In the genomic region with DNA sequence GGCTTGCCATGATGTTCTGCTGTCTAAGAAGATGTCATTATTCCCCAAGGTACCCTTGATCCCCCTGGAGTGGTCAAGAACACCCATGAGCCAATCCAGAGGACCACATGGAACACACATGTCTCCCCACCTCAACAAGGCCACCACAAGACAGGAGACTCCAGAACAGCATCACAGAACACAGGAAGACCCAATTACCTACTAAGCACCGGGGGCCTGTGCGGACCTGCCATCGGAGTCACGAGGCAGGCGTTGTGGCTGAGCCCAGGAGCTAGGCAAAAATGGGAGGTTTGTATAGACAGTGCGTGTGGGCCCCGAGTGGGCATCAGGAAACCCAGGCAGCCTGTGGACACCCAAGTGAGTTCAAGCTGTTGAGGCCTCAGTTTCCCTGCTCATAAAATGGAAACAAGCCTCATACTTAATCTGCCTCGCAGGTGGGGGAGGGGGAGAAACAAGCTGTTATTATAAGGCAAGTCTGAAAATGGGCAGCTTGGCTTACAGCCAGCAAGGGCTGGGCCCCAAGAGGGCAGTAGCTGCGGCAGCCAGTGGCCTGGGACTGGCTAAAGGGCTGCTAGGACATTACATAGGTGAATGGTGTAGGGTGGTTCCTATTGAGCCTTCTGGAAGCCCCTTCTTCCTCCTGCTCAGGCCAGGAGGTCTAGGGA, we compare ENCODE assay signal across 9 mouse cellular contexts. TPM values are rescaled to one million over a fixed set of nuclear protein-coding genes. Genes with fewer than 3 reads are reported as not detected.
DNase-seq lines count a peak whose midpoint lies in the region; ATAC-seq and TF ChIP-seq lines count a peak whose summit lies in the region.
"Had no signal": no experiment of that assay in that cellular context is flagged by ENCODE, and none has a peak within 500 bp of the region (broad histone marks: within the 10 kb centered on the region; RNA-seq: fewer than 3 reads in every experiment).

No protein-coding gene starts in this region.

- no peaks in the 10 kb centered on the region for H3K36me3 ChIP-seq in hindbrain, embryonic 13.5 days
- H3K36me3 ChIP-seq in hindbrain, embryonic 10.5 days, result no peaks in the 10 kb centered on the region
- H3K36me3 ChIP-seq in CH12.LX (replicated peaks in 1 of 2; ENCODE audit: control insufficient read depth in 1 of 2, insufficient read depth in 1 of 2, low read length in 1 of 2), result peaks cover 3 to 15% of the 10 kb centered on the region in 2 experiments
- no peaks in the 10 kb centered on the region for H3K36me3 ChIP-seq in limb, embryonic 12.5 days

- ATAC-seq in hindbrain, embryonic 13.5 days (ENCODE audit: low FRiP score), result no peak
- no peak for ATAC-seq in limb, embryonic 12.5 days (ENCODE audit: insufficient number of reproducible peaks, insufficient read depth, low FRiP score, low TSS enrichment, low read depth)

- peak overlapping the region; percentile 91 for H3K9ac ChIP-seq in hindbrain, embryonic 13.5 days
- peak overlapping the region; percentile 94 for H3K9ac ChIP-seq in CH12.LX (ENCODE audit: insufficient read depth, low read depth)
- H3K9ac ChIP-seq in limb, embryonic 12.5 days (replicated peaks), result no peak overlapping the region

- H3K9me3 ChIP-seq in hindbrain, embryonic 13.5 days, result no peaks in the 10 kb centered on the region
- H3K9me3 ChIP-seq in hindbrain, embryonic 10.5 days, result no peaks in the 10 kb centered on the region
- no peaks in the 10 kb centered on the region for H3K9me3 ChIP-seq in CH12.LX (replicated peaks; ENCODE audit: low read length)
- H3K9me3 ChIP-seq in limb, embryonic 12.5 days, result no peaks in the 10 kb centered on the region

- H3K27me3 ChIP-seq in hindbrain, embryonic 13.5 days, result peaks cover 54% of the 10 kb centered on the region
- H3K27me3 ChIP-seq in hindbrain, embryonic 10.5 days (ENCODE audit: insufficient read depth, poor library complexity, severe bottlenecking), result peaks cover 63% of the 10 kb centered on the region
- no peaks in the 10 kb centered on the region for H3K27me3 ChIP-seq in CH12.LX (replicated peaks)
- peaks cover 57% of the 10 kb centered on the region for H3K27me3 ChIP-seq in limb, embryonic 12.5 days

- TF ChIP-seq POLR2A in CH12.LX (IDR thresholded peaks at IDR 0.05; ENCODE audit: low read depth, low read length), result peak; percentile 8; the same call in 1 of the 2 replicates

- TF ChIP-seq RAD21 in CH12.LX (IDR thresholded peaks at IDR 0.05; ENCODE audit: low read depth, low read length), result no peak

- dilution Hi-C loops in CH12.LX (cut with MboI; ENCODE audit: extremely low pct_ligation_motif_present, extremely low pct_unique_long_range_greater_than_20kb, low sequenced_read_pairs), result no loop called here

- WGBS in hindbrain, embryonic 13.5 days, result 84% methylated on average over 9 of the region's 9 CpGs
- 82% methylated on average over 9 of the region's 9 CpGs for WGBS in hindbrain, embryonic 10.5 days
- 73% methylated on average over 9 of the region's 9 CpGs for WGBS in limb, embryonic 12.5 days

- peaks cover 33% of the 10 kb centered on the region for H3K4me1 ChIP-seq in hindbrain, embryonic 13.5 days (replicated peaks)
- peaks cover 18% of the 10 kb centered on the region for H3K4me1 ChIP-seq in hindbrain, embryonic 10.5 days (replicated peaks)
- H3K4me1 ChIP-seq in CH12.LX (ENCODE audit: control insufficient read depth in 1 of 2, insufficient read depth in 2 of 2), result peaks cover 27 to 61% of the 10 kb centered on the region in 2 experiments
- peaks cover 16% of the 10 kb centered on the region for H3K4me1 ChIP-seq in limb, embryonic 12.5 days (replicated peaks)

- no peak for DNase-seq in hindbrain, embryonic 10.5 days (ENCODE audit: low spot score)
- no peak for DNase-seq in CH12.LX (ENCODE audit: extremely low read depth)
- DNase-seq in cerebellum, postnatal 25 days, result peak; percentile 59 to 70
- DNase-seq in T-cell, adult 2 months (ENCODE audit: low spot score), result no peak
- no peak for DNase-seq in B cell, adult 2 months
- no peak for DNase-seq in Muller cell, postnatal 12 days (ENCODE audit: inconsistent ontology term)

- TF ChIP-seq CTCF in CH12.LX (conservative IDR thresholded peaks at IDR 0.05 in 1 of 2, IDR thresholded peaks at IDR 0.05 in 1 of 2; ENCODE audit: low read depth in 2 of 2, low read length in 2 of 2), result no peak

- in situ Hi-C loops in CH12.LX (cut with MboI; ENCODE audit: low pct_ligation_motif_present, low pct_unique_long_range_greater_than_20kb, low sequenced_read_pairs), result no loop called here

- TF ChIP-seq EP300 in CH12.LX (IDR thresholded peaks at IDR 0.05; ENCODE audit: low read length), result peak; percentile 39; the same call in 1 of the 2 replicates

- no peak overlapping the region for H3K27ac ChIP-seq in hindbrain, embryonic 13.5 days
- H3K27ac ChIP-seq in hindbrain, embryonic 10.5 days, result no peak overlapping the region
- H3K27ac ChIP-seq in CH12.LX (ENCODE audit: insufficient read depth, low read depth), result peak overlapping the region; percentile 75
- H3K27ac ChIP-seq in limb, embryonic 12.5 days, result no peak overlapping the region

- peaks cover 60% of the 10 kb centered on the region for H3K79me2 ChIP-seq in CH12.LX (replicated peaks; ENCODE audit: control insufficient read depth, extremely low read depth, insufficient read depth, poor library complexity, severe bottlenecking)

- H3K4me3 ChIP-seq in hindbrain, embryonic 13.5 days, result peak overlapping the region; percentile 75
- no peak overlapping the region for H3K4me3 ChIP-seq in hindbrain, embryonic 10.5 days
- H3K4me3 ChIP-seq in CH12.LX (replicated peaks in 1 of 3; ENCODE audit: low read depth in 2 of 3, low read length in 2 of 3, poor library complexity in 1 of 3), result peak overlapping the region; percentile 68 to 97 (median 78)
- H3K4me3 ChIP-seq in limb, embryonic 12.5 days (replicated peaks), result no peak overlapping the region

- H3K4me2 ChIP-seq in hindbrain, embryonic 13.5 days, result peak overlapping the region; percentile 81
- peak overlapping the region; percentile 76 for H3K4me2 ChIP-seq in CH12.LX (ENCODE audit: insufficient read depth, low read depth, poor library complexity, severe bottlenecking)
- 0 out of 2 replicates have a peak overlapping the region, but pooled peaks have one; percentile 17 for H3K4me2 ChIP-seq in limb, embryonic 12.5 days

TF ChIP-seq in CH12.LX, 34 proteins besides CTCF, POLR2A, EP300 and RAD21 (continues in another document):
- TF ChIP-seq SMC3 (IDR thresholded peaks at IDR 0.05; ENCODE audit: low read depth, low read length), result no peak
- 0 out of 2 replicates have a peak, but pooled peaks have one; percentile 28 for TF ChIP-seq ZMIZ1 (IDR thresholded peaks at IDR 0.05; ENCODE audit: low read depth, low read length)
- TF ChIP-seq ETS1 (conservative IDR thresholded peaks at IDR 0.05; ENCODE audit: low read depth, low read length), result peak; percentile 35; the same call in 1 of the 2 replicates
- TF ChIP-seq IRF4 (IDR thresholded peaks at IDR 0.05; ENCODE audit: low read depth, low read length), result peak; percentile 21
- TF ChIP-seq MEF2A (IDR thresholded peaks at IDR 0.05; ENCODE audit: borderline replicate concordance, low read depth, low read length), result peak; percentile 43; the same call in 1 of the 2 replicates
- TF ChIP-seq TBP (conservative IDR thresholded peaks at IDR 0.05; ENCODE audit: low read depth, low read length), result 0 out of 2 replicates have a peak, but pooled peaks have one; percentile 22
- no peak for TF ChIP-seq GABPA (IDR thresholded peaks at IDR 0.05; ENCODE audit: insufficient replicate concordance, low read depth, low read length)
- TF ChIP-seq MYC (IDR thresholded peaks at IDR 0.05; ENCODE audit: low read depth, low read length), result peak; percentile 83
- peak; percentile 74; the same call in 1 of the 2 replicates for TF ChIP-seq UBTF (IDR thresholded peaks at IDR 0.05; ENCODE audit: low read depth, low read length)
- no peak for TF ChIP-seq USF2 (conservative IDR thresholded peaks at IDR 0.05; ENCODE audit: low read depth, low read length)
- peak; percentile 68 for TF ChIP-seq BHLHE40 (IDR thresholded peaks at IDR 0.05; ENCODE audit: low read depth, low read length)
- peak; percentile 57 for TF ChIP-seq MAX (IDR thresholded peaks at IDR 0.05; ENCODE audit: low read length)
- TF ChIP-seq MXI1 (IDR thresholded peaks at IDR 0.05; ENCODE audit: low read depth, low read length), result peak; percentile 72; the same call in 1 of the 2 replicates
- TF ChIP-seq E2F4 (IDR thresholded peaks at IDR 0.05; ENCODE audit: insufficient replicate concordance, low read depth, low read length), result no peak
- TF ChIP-seq ZKSCAN1 (IDR thresholded peaks at IDR 0.05; ENCODE audit: borderline replicate concordance, low read depth, low read length), result peak; percentile 38; the same call in 1 of the 2 replicates
- peak; percentile 95 for TF ChIP-seq CHD1 (IDR thresholded peaks at IDR 0.05; ENCODE audit: low read depth, low read length)

RNA-seq across cellular contexts. Expression of gene Adap1, which starts 2.0 kb away (rescaled TPM):
- polyA plus RNA-seq in hindbrain, embryonic 13.5 days (2015; fragmentation: Nextera tagmentation; extraction: Ambion mirVana), result 24.9 and 26.5 TPM in 2 replicates
- 0.65 and 1.5 TPM in 2 replicates for polyA plus RNA-seq in hindbrain, embryonic 10.5 days (2016; fragmentation: Nextera tagmentation; extraction: Ambion mirVana)
- total RNA-seq in CH12.LX (2012; rRNA removed) (73.2 and 93.9 TPM in 2 replicates), CH12.LX (2014; rRNA removed) (53.9 and 55.3 TPM in 2 replicates)
- 61.8 and 70.7 TPM in 2 replicates for polyA plus RNA-seq in CH12.LX (2012; ENCODE audit: insufficient read length, low read depth)
- 0.77 and 1.1 TPM in 2 replicates for polyA plus RNA-seq in limb, embryonic 12.5 days (2016; fragmentation: Nextera tagmentation; extraction: Ambion mirVana)

RNA-seq across cellular contexts. Expression of gene Cox19, which starts 27.8 kb away (rescaled TPM):
- polyA plus RNA-seq in hindbrain, embryonic 13.5 days (2015; fragmentation: Nextera tagmentation; extraction: Ambion mirVana), result 116 and 124 TPM in 2 replicates
- 116 and 147 TPM in 2 replicates for polyA plus RNA-seq in hindbrain, embryonic 10.5 days (2016; fragmentation: Nextera tagmentation; extraction: Ambion mirVana)
- total RNA-seq in CH12.LX (2012; rRNA removed), result 30.1 and 38.8 TPM in 2 replicates
- total RNA-seq in CH12.LX (2014; rRNA removed), result 32.1 and 32.3 TPM in 2 replicates
- polyA plus RNA-seq in CH12.LX (2012; ENCODE audit: insufficient read length, low read depth), result 70.1 and 74.0 TPM in 2 replicates
- 118 and 121 TPM in 2 replicates for polyA plus RNA-seq in limb, embryonic 12.5 days (2016; fragmentation: Nextera tagmentation; extraction: Ambion mirVana)

RNA-seq across cellular contexts. Expression of gene Cyp2w1, which starts 29.0 kb away (rescaled TPM):
- not detected in 2 replicates for polyA plus RNA-seq in hindbrain, embryonic 13.5 days (2015; fragmentation: Nextera tagmentation; extraction: Ambion mirVana)
- polyA plus RNA-seq in hindbrain, embryonic 10.5 days (2016; fragmentation: Nextera tagmentation; extraction: Ambion mirVana), result not detected in 2 replicates
- total RNA-seq in CH12.LX (2012; rRNA removed) (not detected in 2 replicates), CH12.LX (2014; rRNA removed) (not detected in 2 replicates)
- not detected in 2 replicates for polyA plus RNA-seq in CH12.LX (2012; ENCODE audit: insufficient read length, low read depth)
- 0.90 and 1.0 TPM in 2 replicates for polyA plus RNA-seq in limb, embryonic 12.5 days (2016; fragmentation: Nextera tagmentation; extraction: Ambion mirVana)
- total RNA-seq: ES-E14 had no signal

RNA-seq across cellular contexts. Expression of gene Gpr146, which starts 54.1 kb away (rescaled TPM):
- 1.6 and 2.4 TPM in 2 replicates for polyA plus RNA-seq in hindbrain, embryonic 13.5 days (2015; fragmentation: Nextera tagmentation; extraction: Ambion mirVana)
- polyA plus RNA-seq in hindbrain, embryonic 10.5 days (2016; fragmentation: Nextera tagmentation; extraction: Ambion mirVana), result 2.0 and 2.8 TPM in 2 replicates
- 0.08 and 0.13 TPM in 2 replicates for total RNA-seq in CH12.LX (2012; rRNA removed)
- total RNA-seq in CH12.LX (2014; rRNA removed), result not detected in 2 replicates
- not detected in 2 replicates for polyA plus RNA-seq in CH12.LX (2012; ENCODE audit: insufficient read length, low read depth)
- polyA plus RNA-seq in limb, embryonic 12.5 days (2016; fragmentation: Nextera tagmentation; extraction: Ambion mirVana), result 1.7 and 2.3 TPM in 2 replicates

Comparison
In these comparisons a context has a peak if more than half of its experiments do, and no peak if none do; other contexts are left out.
1. H3K4me3 ChIP-seq: peak in hindbrain, embryonic 13.5 days (single experiment) and CH12.LX (3 of 3); none in hindbrain, embryonic 10.5 days (single experiment) and limb, embryonic 12.5 days (single experiment).
2. RNA of gene Adap1, which starts 2.0 kb away (polyA plus RNA-seq): 61.8 to 70.7 TPM in CH12.LX and 24.9 to 26.5 TPM in hindbrain, embryonic 13.5 days; 0.65 to 1.5 TPM in hindbrain, embryonic 10.5 days and 0.77 to 1.1 TPM in limb, embryonic 12.5 days; every median in the first group is over 10 times any median in the second.
3. H3K4me2 ChIP-seq: peak in every context shown above with its lines; median percentile 81 in hindbrain, embryonic 13.5 days; 76 in CH12.LX; 17 in limb, embryonic 12.5 days.
4. DNase-seq: peak in cerebellum, postnatal 25 days (2 of 2); none in hindbrain, embryonic 10.5 days (single experiment), CH12.LX (single experiment), T-cell, adult 2 months (single experiment), B cell, adult 2 months (0 of 2) and Muller cell, postnatal 12 days (single experiment).